Mouse (Mus musculus): Measurements from ENCODE around the gene Dok7.

The Dok7 gene

DNA sequence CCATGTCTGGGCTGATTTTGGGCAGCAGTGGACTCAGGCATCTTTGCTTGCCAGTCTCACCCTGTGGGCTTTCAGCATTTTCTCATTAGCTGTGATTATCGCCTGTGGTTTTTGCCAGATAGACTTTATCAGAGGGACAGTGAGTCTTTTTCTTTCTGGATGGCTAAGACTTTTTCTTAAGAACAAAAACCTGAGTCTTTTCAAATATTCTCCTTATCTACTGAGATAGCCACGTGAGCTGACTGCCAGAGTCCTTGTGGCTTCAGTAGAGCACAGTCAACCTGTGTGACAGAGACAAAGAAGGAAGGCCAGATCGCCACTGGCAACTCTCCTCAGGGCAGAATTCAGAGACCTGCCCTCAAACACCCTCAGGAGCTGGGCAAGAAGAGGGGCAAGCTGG is 61.1 kb downstream of the Dok7 start:
- DNase-seq (ENCODE audit: low spot score in 2 of 2) = no peak

DNA sequence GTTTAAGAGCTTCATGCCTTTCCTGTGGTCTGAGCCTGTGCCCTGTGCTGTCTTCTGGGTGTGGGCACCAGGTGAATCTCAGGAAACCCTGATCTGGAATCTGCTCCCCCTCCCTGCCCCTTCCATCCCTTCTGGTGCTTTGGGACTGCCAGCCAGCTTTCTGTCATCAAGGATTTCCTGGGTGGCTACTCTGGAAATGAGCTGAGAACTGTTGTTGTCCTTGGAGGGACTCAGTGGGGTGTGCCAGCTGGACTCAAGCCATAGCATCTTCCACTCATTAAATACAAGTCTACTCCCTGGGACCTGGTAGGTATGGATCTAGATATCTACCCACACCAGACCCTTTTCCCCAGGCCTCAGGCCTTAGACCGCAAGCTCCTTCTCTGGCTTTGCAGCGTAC is 61.9 kb downstream of the Dok7 start:
- DNase-seq (ENCODE audit: low spot score in 2 of 2) = no peak

DNA sequence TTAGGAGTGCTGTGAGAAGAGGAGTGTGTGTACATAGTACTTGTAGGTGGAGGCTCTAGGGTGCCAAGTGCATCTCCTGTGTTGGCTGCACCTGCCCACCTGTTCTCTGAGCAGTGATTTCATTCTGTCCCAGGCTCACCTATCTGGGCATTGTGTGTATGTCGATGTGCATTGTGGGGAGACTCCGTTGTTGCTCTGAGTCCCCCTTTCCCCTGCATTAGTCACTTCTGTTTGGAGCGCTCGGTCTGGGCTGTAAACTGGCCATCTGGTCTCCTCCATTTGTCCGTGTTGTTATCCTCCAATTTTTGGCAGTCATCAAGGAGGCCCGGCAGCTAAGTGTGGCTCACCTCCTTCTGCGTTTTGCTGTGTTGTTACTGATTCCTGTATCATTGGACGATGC is 63.5 kb downstream of the Dok7 start:
- no peak for DNase-seq (ENCODE audit: low spot score in 2 of 2)

DNA sequence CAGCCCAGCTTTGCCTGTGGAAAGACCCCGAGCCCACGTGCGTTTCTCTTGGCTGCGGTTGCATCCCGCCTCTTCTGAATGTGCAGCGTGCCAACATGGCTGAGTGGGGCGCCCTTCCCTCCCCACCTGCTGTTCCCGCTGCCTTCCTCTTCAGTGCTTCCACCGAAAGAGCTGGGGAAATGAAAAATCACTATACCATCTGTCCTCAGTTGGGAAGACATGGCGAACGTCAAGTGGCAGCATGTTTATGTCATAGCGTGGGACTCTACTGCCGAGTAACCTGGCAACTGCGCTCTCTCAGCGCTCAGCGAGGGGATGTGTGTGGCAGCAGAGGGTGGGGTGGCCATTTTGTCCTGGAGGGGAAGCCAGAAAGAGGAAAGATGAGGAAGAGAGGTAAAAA is 72.6 kb downstream of the Dok7 start:
- DNase-seq (ENCODE audit: low spot score in 2 of 2) = no peak

DNA sequence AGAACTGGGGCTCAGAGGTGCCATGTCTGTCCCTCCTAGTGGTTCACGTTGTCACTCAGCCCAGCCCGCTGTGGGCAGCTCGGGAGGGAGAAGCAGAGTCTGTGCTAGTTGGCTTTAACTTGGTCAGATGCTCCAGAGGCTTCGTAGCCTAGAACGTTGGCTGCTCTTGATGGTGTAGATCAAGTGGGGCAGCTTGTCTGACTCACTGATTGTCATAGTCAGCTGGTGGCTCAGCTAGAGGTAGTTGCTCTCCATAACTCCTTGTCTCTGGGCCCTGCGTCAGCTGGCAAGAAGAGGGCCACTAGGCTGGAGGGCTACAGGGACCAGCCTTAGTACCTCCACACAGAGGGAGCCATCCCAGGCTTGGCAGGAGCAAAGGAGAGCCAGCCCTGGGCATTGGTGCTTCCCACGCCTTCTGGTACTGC is 73.2 kb downstream of the Dok7 start:
- no peak for DNase-seq (ENCODE audit: low spot score in 2 of 2)

DNA sequence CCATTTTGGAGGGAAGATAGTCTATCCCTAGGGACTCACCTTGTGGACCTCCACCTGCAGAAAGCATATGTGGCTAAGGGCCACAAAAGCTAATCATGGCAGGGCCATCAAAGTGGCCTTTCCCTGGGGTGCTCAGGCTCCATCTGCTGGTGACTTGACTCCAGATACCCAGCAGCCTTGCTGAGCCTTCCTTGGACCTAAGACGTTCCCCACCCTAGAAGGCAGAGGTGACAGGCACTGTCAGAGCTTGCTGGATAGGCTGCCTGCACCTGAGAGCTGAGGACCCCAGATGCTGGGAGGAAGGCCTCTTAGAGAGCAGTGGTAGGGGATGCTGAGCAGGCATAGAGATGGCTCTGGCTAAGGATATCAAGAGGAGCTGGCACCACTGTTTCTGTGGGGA is 74.7 kb downstream of the Dok7 start:
- DNase-seq (ENCODE audit: low spot score in 2 of 2) = no peak

DNA sequence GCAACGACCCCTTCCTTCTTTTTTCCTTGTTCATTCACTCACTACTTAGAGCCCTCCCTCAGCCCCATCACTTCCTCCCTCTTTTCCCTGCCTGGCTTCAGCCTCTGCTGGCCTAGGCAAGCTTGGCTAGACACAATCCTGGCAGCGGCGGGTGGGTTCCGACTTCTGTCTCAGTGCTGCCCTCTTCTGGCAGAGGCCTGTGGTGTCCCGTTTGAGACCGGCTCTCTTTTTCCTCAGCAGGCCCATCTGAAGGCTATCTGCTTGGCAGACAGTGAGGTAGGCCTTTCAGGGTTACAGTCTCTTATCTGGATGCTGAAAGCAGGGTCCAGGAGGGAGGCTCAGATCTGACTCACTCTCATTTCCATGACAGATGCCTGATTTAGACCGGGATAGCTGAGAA is 75.2 kb downstream of the Dok7 start:
- DNase-seq (ENCODE audit: low spot score in 2 of 2) = peak; percentile 36 to 61

DNA sequence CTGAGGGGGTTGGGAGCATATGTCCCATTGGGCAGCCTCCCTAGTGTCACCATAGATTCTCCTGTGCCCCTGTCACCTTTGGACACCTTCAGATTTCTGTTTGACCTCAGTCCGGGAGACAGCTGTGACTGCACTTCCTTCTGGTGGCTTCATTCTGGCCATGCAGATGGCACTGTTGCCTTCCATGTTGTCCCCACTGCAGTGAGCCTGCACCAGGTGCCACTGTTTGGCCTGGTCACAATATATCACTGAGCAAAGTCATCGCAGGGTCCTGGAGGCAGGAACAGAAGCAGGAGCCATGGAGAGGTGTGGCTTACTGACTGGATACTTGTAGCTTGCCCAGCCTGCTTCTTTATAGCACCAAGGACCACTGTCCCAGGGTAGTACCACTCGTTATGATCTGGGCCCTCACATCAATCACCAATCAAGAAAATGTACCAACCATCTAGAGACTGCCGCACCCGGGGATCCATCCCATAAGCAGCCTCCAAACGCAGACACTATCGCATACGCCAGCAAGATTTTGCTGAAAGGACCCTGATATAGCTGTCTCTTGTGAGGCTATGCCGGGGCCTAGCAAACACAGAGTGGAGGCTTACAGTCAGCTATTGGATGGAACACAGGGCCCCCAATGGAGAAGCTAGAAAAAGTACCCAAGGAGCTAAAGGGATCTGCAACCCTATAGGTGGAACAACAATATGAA is 75.9 kb downstream of the Dok7 start:
- no peak for DNase-seq (ENCODE audit: low spot score in 2 of 2)

DNA sequence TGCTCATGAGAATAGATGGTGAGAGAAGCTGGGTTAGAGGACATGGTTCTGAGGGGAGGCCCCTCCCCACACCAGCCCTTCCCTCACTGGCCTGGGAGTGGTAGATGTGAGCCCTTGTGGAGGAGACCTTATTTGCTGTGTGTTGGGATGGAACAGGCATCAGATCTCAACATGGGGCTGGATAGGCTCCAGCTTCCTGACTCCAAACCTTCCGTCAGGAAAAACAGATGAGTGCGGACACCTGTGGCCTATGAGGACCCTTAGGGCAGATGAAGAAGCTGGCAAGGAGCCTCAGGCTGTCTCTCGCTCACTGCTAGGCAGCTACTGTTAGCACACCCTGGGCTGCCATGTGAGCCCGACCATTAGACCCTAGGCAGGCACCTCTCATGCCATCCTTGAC is 76.9 kb downstream of the Dok7 start:
- DNase-seq (ENCODE audit: low spot score in 2 of 2) = no peak

DNA sequence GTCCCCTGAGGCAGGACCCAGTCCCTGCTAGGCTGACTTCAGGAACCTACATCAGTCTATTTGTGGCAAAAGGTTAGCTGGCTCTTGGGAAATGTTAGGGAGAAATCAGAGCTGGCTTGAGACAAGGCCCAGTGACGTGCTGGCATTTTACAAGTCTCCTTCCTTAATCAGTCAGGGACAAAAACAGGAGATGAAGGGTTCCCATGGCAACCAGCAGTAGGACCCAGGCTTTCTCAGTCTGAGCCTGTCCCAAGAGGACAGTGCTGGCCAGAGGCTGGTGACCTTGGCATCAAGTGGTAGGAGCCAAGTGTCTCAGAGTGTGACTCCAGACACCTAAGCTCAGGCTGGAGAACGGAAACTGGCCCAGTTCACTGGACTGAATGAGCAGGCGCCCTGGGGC is 77.7 kb downstream of the Dok7 start:
- no peak for DNase-seq (ENCODE audit: low spot score in 2 of 2)

DNA sequence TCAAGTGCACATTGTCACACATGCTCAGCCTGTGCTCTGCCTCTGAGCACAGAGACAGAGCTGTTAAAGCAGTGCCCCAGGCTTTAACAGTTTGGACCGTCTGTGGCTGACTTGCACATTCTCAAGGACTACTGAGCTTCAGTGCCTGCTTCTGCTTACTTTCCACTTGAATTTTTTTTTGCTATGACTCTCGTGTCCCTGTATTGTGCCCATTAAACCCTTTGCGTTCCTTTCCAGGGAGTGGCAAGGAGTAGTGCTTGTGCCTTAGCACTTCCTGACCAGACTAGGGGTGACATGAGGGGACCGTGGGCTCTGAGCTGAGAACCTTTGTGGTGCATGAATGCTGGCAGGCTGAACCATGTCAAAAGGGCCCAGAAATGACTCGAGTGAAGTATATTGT is 79.3 kb downstream of the Dok7 start:
- DNase-seq (ENCODE audit: low spot score in 2 of 2) = no peak
